Mouse (Mus musculus) forebrain, embryonic 13.5 days (tissue): ENCODE measurements around the gene Rnh1. TPM values are rescaled to one million over a fixed set of nuclear protein-coding genes. Genes with fewer than 3 reads are reported as not detected.

ENCODE experiments used
- ATAC-seq: fragments of 200-750 bp; cut with Nextera tagmentation; 2 replicates; pipeline ENCODE4 v1.8.0; 2017
- H3K27ac ChIP-seq: fragments of 300-500 bp; sonication (generic); 2 replicates; pipeline ENCODE4 v1.5.1; 2015; ENCODE audit warnings: inconsistent platforms, mild to moderate bottlenecking, moderate library complexity
- H3K27me3 ChIP-seq: fragments of 300-500 bp; sonication (generic); 2 replicates; pipeline ENCODE4 v1.6.1; 2015; ENCODE audit warnings: mild to moderate bottlenecking, inconsistent platforms
- H3K36me3 ChIP-seq: fragments of 300-500 bp; sonication (generic); 2 replicates; pipeline ENCODE4 v1.6.1; 2015; ENCODE audit warnings: mild to moderate bottlenecking, inconsistent platforms; ENCODE audit not compliant: poor library complexity, severe bottlenecking
- H3K4me1 ChIP-seq: fragments of 300-500 bp; sonication (generic); 2 replicates; pipeline ENCODE4 v1.6.1; 2015; ENCODE audit warnings: inconsistent platforms
- H3K4me2 ChIP-seq: fragments of 300-500 bp; sonication (generic); 2 replicates; pipeline ENCODE4 v1.6.1; 2015; ENCODE audit warnings: inconsistent platforms, mild to moderate bottlenecking, moderate library complexity
- H3K4me3 ChIP-seq: fragments of 300-500 bp; sonication (generic); 2 replicates; pipeline ENCODE4 v1.5.1; 2015; ENCODE audit warnings: mild to moderate bottlenecking, inconsistent platforms
- H3K9ac ChIP-seq: fragments of 300-500 bp; sonication (generic); 2 replicates; pipeline ENCODE4 v1.6.1; 2015; ENCODE audit warnings: mild to moderate bottlenecking, inconsistent platforms
- H3K9me3 ChIP-seq: fragments of 300-500 bp; sonication (generic); replicated peaks from 2 replicates; pipeline ENCODE4 v1.6.1; 2016; ENCODE audit warnings: inconsistent platforms
- WGBS: fragments of 180-500 bp; shearing (Covaris S2); methylation state at CpG from one replicate; pipeline ENCODE4 v1.1.7; 2015; 5-methylcytosine and 5-hydroxymethylcytosine counted together
- microRNA counts: library from miRNA; unstranded; fragments of <30 nt; microRNA quantifications from one replicate; lab custom pipeline; 2016
- microRNA-seq: library from miRNA; unstranded; fragments of <30 nt; microRNA quantifications from one replicate; pipeline ENCODE4, GENCODE M21; 2016
- polyA plus RNA-seq: library from polyadenylated mRNA; unstranded; fragments of >200 nt; fragmentation: Nextera tagmentation; extraction: Ambion mirVana; gene quantifications from 2 replicates; pipeline ENCODE4 v1.2.1, GENCODE M21; 2015

Gene Rnh1
- polyA plus RNA-seq, 1 experiment from 2014 or later: 40.7 TPM

- no peak for ATAC-seq
- H3K4me2 ChIP-seq: no peak overlapping the region
Measured at GRCm38 (mm10) chr7:141121051-141121531, 51.6 kb downstream of the Rnh1 start.

GRCm38 (mm10) chr7:141120605-141121004, 52.1 kb downstream of the Rnh1 start:
- Histone ChIP-seq H3K27me3 (peaks cover 16% of the 10 kb centered on the region; the same call in 1 of the 2 replicates), H3K9ac (no peak overlapping the region), H3K9me3 (no peaks in the 10 kb centered on the region), H3K4me2 (no peak overlapping the region), H3K27ac (no peak overlapping the region), H3K36me3 (no peaks in the 10 kb centered on the region), H3K4me3 (no peak overlapping the region), H3K4me1 (peaks cover 5% of the 10 kb centered on the region; the same call in 1 of the 2 replicates)
- ATAC-seq: no peak
- 85% methylated on average over 3 of the region's 3 CpGs for WGBS

More at GRCm38 (mm10) chr7:141121051-141121531, 51.6 kb downstream of the Rnh1 start:
- Histone ChIP-seq H3K9ac (no peak overlapping the region), H3K27me3 (peaks cover 16% of the 10 kb centered on the region; the same call in 1 of the 2 replicates), H3K4me1 (peaks cover 5% of the 10 kb centered on the region; the same call in 1 of the 2 replicates), H3K36me3 (no peaks in the 10 kb centered on the region), H3K9me3 (no peaks in the 10 kb centered on the region), H3K4me3 (no peak overlapping the region), H3K27ac (no peak overlapping the region)
- WGBS: 81% methylated on average over 5 of the region's 5 CpGs

- peaks cover 5% of the 10 kb centered on the region; the same call in 1 of the 2 replicates for H3K4me1 ChIP-seq
- no peak overlapping the region for H3K4me3 ChIP-seq
- no peak overlapping the region for H3K4me2 ChIP-seq
- H3K27me3 ChIP-seq: peaks cover 16% of the 10 kb centered on the region; the same call in 1 of the 2 replicates
- H3K9ac ChIP-seq: no peak overlapping the region
- no peaks in the 10 kb centered on the region for H3K36me3 ChIP-seq
- ATAC-seq: no peak
- no peaks in the 10 kb centered on the region for H3K9me3 ChIP-seq
- H3K27ac ChIP-seq: no peak overlapping the region
- WGBS: 71% methylated on average over 3 of the region's 3 CpGs
Measured at GRCm38 (mm10) chr7:141119487-141119886, 53.2 kb downstream of the Rnh1 start.

GRCm38 (mm10) chr7:141117636-141118035, 55.0 kb downstream of the Rnh1 start, which contains the start of gene Ano9:
Gene Ano9, minus strand, starts transcription at chr7:141117806.
- ATAC-seq: no peak
- no peak within 1 kb of the TSS for H3K27ac ChIP-seq
- H3K9me3 ChIP-seq: no peaks in the 10 kb centered on the region
- H3K4me3 ChIP-seq: no peak within 1 kb of the TSS
- H3K36me3 ChIP-seq: no peaks in the 10 kb centered on the region
- H3K4me1 ChIP-seq: no peaks in the 10 kb centered on the region
- 11% methylated on average over 9 of the region's 9 CpGs for WGBS
- peaks cover 16% of the 10 kb centered on the region; the same call in 1 of the 2 replicates for H3K27me3 ChIP-seq
- no peak within 1 kb of the TSS for H3K4me2 ChIP-seq
- H3K9ac ChIP-seq: no peak within 1 kb of the TSS

- Histone ChIP-seq H3K4me2 (no peak overlapping the region), H3K27me3 (peaks cover 16% of the 10 kb centered on the region; the same call in 1 of the 2 replicates), H3K4me3 (no peak overlapping the region), H3K36me3 (no peaks in the 10 kb centered on the region), H3K27ac (no peak overlapping the region), H3K9me3 (no peaks in the 10 kb centered on the region), H3K9ac (no peak overlapping the region), H3K4me1 (no peaks in the 10 kb centered on the region)
- WGBS: 81% methylated on average over 9 of the region's 9 CpGs
- ATAC-seq: no peak
Measured at GRCm38 (mm10) chr7:141115874-141116273, 56.8 kb downstream of the Rnh1 start.

MicroRNAs encoded within 50 kb of the gene (microRNA counts, 519-probe panel; counts per million panel counts)
- microRNA mmu-miR-210 (lab: Ali Mortazavi, UCI): 4,247 counts per million, percentile 81 among the panel's probes with 10 or more counts

Small RNA genes within 50 kb of the gene (microRNA-seq; reads per million reads assigned to microRNA genes)
- 522 reads per million, percentile 71 among the genes with 10 or more reads in this experiment for gene Mir210

Other genes starting within 250 kb of the Rnh1 start
- gene Pgghg, start 231.5 kb downstream of the Rnh1 start, polyA plus RNA-seq: 8.2 and 9.4 TPM in 2 replicates
- gene Ifitm5, start 222.6 kb downstream of the Rnh1 start, polyA plus RNA-seq: 0.45 and 0.64 TPM in 2 replicates
- not detected in 2 replicates for gene Gm45717, start 216.9 kb downstream of the Rnh1 start, polyA plus RNA-seq
- 147 and 153 TPM in 2 replicates for gene Ifitm2, start 216.9 kb downstream of the Rnh1 start, polyA plus RNA-seq
- gene Ifitm1, start 205.6 kb downstream of the Rnh1 start, polyA plus RNA-seq: 2.7 and 4.8 TPM in 2 replicates
- gene Ifitm3, start 162.1 kb downstream of the Rnh1 start, polyA plus RNA-seq: 12.7 and 18.1 TPM in 2 replicates
- not detected in 2 replicates for gene Ifitm6, start 154.9 kb downstream of the Rnh1 start, polyA plus RNA-seq
- gene Gm17387, start 143.7 kb downstream of the Rnh1 start, polyA plus RNA-seq: not detected in 2 replicates
- 33.0 and 34.7 TPM in 2 replicates for gene B4galnt4, start 111.8 kb downstream of the Rnh1 start, polyA plus RNA-seq
- gene Pkp3, start 94.6 kb downstream of the Rnh1 start, polyA plus RNA-seq: 0.25 TPM in 1 of 2 replicates, not detected in the other
- 1.5 and 1.7 TPM in 2 replicates for gene Sigirr, start 72.3 kb downstream of the Rnh1 start, polyA plus RNA-seq
- gene Ano9, start 55.1 kb downstream of the Rnh1 start, polyA plus RNA-seq: 0.13 TPM in 1 of 2 replicates, not detected in the other
- 61.1 and 69.5 TPM in 2 replicates for gene Ptdss2, start 50.5 kb downstream of the Rnh1 start, polyA plus RNA-seq
- gene Hras, start 21.1 kb upstream of the Rnh1 start, polyA plus RNA-seq: 67.2 and 73.9 TPM in 2 replicates
- gene Lrrc56, start 21.3 kb upstream of the Rnh1 start, polyA plus RNA-seq: 12.6 and 17.3 TPM in 2 replicates
- 2.1 and 2.3 TPM in 2 replicates for gene Lmntd2, start 41.2 kb upstream of the Rnh1 start, polyA plus RNA-seq
- gene Rassf7, start 43.0 kb upstream of the Rnh1 start, polyA plus RNA-seq: 29.4 and 33.8 TPM in 2 replicates
- gene Phrf1, start 55.9 kb upstream of the Rnh1 start, polyA plus RNA-seq: 82.4 and 91.3 TPM in 2 replicates
- gene Irf7, start 93.6 kb upstream of the Rnh1 start, polyA plus RNA-seq: 1.0 and 1.1 TPM in 2 replicates
- gene Cdhr5, start 103.9 kb upstream of the Rnh1 start, polyA plus RNA-seq: not detected in 2 replicates
- gene Sct, start 106.3 kb upstream of the Rnh1 start, polyA plus RNA-seq: 0.60 and 0.62 TPM in 2 replicates
- gene Drd4, start 119.1 kb upstream of the Rnh1 start, polyA plus RNA-seq: 0.55 and 0.70 TPM in 2 replicates
- 88.1 and 105 TPM in 2 replicates for gene Deaf1, start 154.8 kb upstream of the Rnh1 start, polyA plus RNA-seq
- 61.3 and 66.0 TPM in 2 replicates for gene Tmem80, start 154.9 kb upstream of the Rnh1 start, polyA plus RNA-seq
- 0.43 and 0.64 TPM in 2 replicates for gene Eps8l2, start 166.0 kb upstream of the Rnh1 start, polyA plus RNA-seq
- 386 and 415 TPM in 2 replicates for gene Taldo1, start 219.3 kb upstream of the Rnh1 start, polyA plus RNA-seq
- gene Gatd1, start 241.3 kb upstream of the Rnh1 start, polyA plus RNA-seq: 53.2 and 55.6 TPM in 2 replicates